Mouse (Mus musculus): Measurements from ENCODE around the gene Sh3rf1.

Sh3rf1 gene

DNA sequence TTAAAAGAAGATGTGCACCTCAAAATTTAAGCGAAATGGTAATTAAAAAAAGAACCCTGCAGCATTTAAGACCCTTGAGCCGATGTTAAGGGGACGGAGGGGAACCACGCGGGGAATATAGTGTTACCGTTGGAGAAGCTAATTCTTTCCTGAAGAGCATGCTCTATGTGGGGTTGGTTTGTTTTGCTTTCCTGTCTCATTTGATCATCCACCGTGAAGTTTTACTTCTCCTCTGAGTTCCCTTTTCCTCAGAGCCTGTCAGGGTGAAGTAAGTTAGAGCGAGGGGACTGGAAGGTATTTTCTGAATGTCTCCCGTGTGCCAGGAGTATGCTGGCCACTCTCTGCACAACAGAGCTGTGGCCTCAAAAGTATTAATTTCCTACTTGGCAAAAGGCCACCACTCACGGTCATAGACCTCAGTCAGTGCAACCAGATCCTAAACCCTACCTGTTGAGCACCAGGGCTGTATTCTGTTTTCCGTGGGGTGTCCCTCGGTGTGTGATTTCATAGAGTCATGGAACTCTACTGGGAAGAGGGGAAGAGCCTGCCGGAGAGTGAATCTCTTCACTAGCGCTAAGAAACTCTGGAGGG, 63.2 kb downstream of the Sh3rf1 start:
- no peak for DNase-seq (ENCODE audit: low spot score)

DNA sequence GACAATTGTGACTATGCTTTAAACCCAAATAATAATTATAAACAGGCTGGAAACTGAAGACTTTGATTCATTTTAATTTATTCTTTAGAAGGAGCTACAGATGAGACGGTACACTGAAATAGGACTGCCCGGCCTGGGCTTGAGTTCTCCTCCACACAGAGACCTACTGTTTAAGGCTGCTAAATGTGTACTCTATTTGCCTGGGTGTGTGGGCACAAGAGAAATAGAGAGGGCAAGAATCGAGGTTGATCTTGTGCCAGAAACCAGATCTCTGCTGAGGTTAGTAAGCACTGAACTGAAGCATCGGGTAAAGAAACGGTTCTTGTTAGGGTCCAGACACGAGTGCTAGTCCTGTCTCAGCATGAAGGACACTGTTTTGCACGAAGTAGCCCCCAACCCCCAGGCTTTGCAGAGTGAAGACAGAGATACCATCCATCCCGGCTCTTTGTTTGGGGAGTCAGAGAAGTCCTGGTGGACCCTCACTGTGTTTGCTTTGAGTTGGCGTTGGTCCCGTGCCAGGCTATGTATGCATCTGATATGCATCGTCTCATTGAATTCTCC, 64.4 kb downstream of the Sh3rf1 start:
- no peak for DNase-seq (ENCODE audit: low spot score)

DNA sequence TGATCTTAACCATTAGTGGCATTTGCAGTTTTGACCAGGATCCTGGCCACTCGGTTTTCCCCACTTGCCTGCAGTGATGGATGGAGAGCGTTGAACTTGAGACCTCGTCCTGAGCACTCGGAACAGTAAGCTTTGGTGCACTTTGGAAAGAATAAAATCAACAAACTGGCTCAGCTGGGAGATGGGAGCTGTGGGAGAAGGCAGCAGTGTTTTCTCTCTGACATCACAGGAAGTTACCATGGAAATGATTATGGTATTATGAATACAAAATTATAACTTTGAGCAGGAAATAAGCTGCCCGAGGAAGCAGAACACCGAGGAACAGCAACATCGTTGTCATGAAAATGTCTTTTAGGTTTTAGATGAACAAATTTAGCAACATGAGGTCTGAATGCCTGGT, 65.0 kb downstream of the Sh3rf1 start:
- DNase-seq (ENCODE audit: low spot score): no peak

DNA sequence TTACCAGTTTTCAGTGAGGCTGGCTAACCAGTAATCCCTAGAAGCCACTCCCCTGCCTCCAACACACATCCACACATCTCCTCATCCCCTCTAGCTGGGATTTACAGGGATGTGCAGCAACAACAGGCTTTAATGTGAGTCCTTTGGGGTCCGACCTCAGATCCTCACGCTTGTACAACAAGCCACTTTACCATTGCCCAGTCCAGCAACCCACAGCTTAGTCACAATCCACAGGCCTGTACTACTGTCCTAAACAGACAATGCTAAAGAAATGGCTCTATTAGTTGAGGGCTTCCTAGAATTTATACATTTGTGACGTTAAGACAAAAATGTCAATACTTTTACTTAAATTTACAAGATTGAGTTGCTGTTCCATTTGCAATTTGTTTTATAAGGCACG, 71.4 kb downstream of the Sh3rf1 start:
- DNase-seq (ENCODE audit: low spot score): no peak

DNA sequence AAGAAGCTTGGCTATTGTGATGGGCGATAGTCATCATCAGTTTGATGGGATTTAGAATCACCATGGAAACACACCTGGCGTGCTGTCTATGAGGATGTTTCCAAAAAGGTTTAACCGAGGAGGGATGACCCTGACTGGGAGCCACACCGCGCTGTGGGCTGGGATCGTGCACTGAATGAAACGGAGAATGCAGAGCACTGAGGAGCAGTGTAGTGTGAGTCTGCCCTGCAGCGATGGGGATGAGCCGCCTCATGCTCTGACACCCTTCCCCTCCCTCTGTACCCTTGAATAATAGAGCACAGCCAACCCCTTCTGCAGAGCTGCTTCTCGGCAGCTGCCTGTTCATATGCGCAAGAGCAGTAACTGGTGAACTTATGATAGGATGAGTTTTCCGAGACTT, 71.8 kb downstream of the Sh3rf1 start:
- DNase-seq (ENCODE audit: low spot score): no peak

DNA sequence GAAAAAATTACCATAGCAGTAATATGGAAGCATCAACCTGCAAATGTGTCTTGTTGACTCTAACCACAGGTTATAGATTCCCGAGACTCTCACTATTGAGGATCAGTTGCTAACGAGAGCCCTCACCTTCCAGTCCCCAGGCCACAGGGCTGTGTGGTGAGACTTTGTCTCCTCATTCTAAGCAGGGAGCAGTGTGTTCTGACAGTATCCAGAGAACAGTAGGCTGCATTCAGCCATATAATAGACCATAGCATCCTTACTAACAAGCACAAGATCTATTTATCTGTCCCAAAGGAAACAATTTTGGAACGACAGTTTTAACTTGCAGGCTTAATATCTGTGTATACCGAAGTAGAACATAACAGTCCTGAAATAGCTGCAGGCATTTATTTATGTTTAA, 75.2 kb downstream of the Sh3rf1 start:
- DNase-seq (ENCODE audit: low spot score): no peak

DNA sequence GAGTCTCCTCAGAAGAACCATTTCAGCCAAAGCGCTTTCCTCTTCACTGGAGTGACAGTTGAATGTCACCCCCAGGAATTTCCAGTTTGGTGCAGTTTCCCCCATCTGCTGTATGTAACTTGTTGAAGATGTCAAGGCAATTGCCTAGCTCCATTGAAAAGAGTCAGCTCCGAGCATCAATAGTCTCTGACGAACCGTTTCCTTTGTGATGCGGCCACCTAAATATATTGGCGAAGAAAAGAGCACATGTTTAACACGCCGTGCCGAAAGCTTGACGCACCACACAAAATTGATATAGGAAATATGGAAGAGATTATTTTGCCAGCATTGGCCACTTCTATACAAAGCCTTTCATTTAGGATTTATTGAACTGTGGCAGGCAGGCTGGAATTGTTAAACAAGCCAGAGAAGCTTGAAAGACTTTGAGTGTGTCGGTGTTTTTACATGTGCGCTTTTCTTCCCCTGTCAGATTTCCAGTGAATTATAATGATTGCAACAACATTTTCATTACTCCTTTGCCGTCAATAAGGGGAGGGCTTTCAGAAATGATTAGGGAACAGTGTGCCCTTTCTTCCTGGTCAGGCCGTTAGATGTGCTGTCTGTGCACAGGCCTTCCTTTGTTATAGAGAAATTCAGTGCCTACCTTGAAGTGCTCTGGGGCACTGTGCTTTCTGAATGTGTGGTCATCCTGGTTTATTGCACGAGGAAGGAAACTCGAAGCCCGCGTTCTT, 77.8 kb downstream of the Sh3rf1 start:
- no peak for DNase-seq (ENCODE audit: low spot score)

DNA sequence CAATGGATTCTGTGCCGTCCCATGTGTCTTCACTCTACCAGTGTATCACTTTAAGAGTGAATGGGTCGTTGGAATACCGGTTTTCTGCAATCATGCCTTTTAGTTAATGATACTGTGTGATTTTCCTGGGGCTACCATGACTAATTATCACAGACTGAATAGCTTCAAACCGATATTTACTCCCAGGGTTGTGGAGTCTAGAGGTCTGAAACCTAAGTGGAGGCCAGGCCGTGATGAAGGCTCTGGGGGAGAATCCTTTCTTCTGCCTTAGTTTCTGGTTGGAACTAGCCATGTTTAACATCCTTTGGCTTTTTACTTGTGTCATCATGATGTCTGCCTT, 78.3 kb downstream of the Sh3rf1 start:
- no peak for DNase-seq (ENCODE audit: low spot score)

DNA sequence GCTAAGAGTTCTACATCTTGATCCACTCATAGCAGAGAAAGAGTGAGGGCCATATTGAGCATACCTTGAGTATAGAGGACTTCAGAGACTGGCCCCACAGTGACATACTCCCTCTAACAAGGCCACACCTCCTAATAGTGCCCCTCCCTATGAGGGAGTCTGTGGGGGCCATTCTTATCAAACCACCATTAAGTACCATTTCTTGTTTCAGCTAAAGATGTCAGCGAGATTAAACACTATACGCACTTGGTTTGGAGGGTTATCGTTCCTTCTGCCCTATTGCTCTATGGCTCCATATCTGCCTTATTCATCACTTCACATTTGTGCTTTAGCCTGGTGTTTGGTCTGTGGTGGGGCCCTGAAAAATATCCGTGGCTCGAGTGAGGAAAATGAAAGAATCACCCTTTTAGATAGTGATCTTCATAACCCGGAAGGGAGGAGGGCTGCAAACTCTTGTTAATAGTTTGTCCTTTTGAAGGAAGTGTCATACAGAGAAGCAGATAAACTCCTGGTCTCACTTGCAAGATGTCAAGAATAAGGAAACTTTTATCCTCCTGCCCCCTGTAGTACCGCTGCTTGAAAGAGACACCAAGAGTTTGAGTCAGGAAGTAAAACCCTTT, 81.9 kb downstream of the Sh3rf1 start:
- no peak for DNase-seq (ENCODE audit: low spot score)

DNA sequence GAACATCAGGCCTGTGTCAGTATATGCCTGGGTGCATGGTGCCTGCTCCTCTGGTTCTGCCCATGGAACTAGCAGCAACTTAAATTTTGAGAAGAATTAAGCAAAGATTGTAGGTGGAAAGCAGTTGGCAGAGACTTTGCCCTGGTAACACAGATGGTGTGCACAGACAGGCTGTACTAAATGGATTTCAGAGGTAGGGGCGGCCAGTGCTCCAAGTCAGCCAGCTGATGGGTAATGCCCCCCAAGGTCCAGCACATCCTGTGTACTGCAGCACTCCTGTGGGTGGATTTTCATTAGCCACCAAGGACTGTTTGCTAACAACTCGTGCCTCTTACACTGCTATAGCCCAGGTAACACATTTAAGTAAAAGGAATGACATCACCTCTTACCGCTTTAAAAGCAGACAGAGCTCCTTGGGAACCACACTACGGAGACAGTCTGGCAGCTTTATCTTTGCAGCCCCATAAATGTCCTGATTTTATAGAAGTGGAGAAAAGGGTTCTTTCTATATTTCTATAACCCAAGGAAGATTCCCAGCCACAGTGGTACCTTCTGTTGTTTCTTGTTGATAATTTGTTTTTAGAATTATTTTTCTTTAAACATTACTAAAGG, 82.9 kb downstream of the Sh3rf1 start:
- no peak for DNase-seq (ENCODE audit: low spot score)

DNA sequence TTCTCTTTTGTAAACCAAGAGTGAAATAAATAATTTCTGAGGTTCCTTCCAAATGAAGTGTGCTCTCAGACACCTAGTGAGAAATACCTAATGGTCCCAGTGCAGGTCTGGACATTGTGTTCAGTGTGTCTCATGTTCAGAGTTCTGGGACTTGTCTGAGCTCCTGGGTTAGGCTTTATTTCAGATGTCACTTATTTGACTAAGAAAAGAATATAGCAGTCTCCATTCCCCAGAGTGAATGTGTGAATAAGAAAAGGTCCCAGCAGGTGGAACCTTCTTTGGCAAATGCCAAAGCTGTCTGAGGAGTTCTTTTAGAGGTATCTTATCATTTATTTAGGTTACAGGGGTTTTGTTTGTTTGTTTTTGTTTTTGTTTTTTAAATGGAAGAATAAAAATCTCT, 85.2 kb downstream of the Sh3rf1 start:
- no peak for DNase-seq (ENCODE audit: low spot score)

DNA sequence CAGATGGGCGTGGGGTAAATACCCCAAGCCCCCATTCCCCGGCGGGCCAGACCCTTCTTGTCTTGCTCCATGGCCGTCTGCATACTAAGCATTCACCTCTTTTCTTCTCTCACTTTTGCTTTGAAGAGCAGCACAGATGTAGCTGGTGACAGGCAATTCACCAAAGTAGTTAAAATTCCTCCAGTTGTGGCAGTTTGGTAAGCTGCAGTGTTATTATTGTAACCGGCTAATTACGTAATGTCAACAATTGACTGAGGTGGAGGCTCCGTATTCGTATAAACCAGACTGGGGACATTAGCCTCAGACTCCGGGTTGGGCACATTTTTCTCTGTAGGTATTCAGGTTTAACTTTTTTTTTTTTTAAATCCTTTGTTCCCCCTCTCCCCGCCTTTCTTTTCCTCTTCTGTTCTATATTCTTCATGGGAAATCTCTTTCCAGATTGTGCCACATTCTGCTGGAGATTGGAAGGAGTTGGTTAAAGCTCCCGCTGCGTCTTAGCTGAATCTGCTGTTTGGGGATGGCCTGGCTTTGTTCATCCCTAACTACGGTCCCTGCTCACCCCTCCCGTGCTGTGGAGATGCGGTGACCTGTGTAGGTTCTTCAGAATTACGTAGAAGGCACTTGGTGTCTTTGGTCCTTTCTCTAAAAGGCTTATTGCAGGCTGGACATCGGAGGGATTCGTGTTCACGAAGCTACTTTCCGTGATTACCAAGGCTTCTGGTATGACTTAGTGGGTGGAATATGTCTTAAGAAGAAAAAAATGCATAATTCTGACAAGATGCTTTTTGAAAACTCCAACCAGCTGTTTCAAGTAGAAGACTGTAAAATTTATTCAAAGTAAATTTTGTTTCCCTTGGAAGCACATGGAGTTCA, 86.1 kb downstream of the Sh3rf1 start:
- no peak for DNase-seq (ENCODE audit: low spot score)

DNA sequence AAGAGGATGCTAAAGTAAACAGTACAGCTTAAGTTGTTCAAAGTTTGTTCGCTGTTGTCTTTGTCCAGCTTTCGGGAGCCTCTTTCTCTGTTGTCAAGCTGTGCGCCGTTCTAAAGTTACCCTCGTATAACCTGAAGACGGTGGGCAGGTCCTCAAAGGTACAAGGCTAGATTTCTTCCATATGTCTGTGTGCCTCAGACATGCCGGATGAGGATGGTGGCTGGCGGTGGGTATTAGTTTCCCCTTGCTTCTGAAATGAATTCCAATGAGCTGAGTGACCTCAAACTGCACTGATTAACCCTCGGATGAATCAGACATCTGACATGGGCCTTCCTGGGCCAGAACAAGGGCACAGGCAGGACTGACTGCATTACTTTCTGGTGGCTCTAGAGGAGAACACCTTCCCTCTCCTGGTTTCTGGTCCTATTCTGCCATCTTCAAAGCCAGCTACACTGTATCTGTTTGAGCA, 86.8 kb downstream of the Sh3rf1 start:
- no peak for DNase-seq (ENCODE audit: low spot score)

DNA sequence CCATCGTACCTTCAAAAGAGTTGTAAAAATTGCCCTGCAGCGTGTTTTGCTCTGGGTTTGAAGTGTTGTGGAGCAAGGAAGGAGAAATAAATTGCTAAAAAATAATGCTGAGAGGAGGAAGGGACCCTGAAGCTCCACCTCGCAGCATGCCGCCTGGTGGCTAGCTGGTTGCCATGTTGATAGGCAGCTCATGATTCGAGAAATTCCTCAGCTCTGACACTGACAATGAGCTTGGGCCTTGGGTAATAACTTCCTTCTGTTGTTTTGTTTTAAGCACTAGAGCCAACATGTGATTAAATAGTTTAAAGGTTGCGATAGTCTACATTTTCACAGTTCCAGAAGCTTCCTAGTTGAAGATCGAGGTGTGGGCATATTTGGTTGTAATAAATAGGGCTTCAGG, 89.3 kb downstream of the Sh3rf1 start:
- no peak for DNase-seq (ENCODE audit: low spot score)

DNA sequence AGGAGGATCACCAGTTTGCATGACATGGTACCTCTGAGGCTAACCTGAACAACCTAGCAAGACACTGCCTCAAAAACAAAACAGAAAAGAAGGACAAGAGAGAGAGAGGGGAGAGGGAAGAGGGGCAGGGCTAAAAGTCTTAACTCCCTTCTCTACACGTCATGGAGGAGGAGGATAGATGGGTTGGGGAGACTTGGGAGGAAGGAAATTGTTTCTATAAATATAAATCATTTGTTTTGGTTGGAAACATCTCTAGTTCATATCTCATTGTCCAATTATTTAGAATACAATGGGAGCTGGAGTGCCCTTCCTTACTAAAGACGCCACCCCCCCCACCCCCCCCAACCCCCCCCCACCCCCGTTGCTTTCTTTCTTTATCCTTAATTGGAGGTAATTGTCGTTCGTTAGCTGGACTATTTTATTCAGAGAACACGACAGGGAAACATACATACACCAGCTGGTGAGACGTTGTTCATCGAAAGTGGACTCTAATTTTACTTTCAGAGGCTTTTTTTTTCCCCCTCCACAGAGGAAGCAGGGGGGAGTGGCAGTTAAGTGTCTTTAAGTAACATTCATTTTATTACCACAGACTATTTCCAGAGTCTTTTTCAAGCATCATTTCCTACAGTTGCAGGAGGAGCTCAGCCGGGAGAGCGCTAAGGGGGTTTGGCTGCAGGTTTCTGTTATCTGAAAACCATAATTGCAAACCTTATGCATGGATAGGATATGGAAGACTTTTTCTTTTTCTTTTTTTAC, 92.5 kb downstream of the Sh3rf1 start:
- DNase-seq (ENCODE audit: low spot score): no peak

DNA sequence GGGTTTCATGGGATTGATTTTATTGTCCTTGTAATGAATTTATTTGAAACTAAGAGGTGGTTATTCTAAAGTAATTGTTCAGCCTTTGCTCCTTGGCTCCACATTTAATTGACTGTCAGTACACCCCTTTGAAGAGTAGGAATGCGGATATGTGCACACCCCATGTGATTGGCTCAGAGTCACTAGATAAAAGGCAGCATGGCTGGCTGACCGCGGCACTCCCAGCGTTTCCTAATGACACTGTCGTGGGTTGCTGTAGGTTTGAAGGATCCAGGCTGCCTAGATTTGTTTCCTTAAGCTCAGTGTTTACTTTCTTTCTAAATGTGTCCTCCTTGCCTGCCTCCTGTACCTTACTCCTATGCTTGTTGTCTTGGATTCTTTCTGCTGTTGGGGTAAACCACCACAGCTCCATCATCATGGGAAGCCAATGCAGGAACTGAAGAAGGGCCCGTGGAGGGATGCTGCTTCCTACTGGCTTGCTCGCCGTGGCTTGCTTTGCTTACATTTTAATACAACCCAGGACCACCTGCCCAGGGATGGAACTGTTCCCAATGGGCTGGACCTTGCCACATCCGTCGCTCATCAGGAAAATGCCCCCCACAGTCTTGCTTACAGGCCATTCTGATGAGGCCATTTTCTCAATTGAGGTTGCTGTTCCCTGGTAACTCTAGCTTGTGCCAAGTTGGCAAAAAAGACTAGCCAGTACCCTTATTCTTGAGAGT, 93.3 kb downstream of the Sh3rf1 start:
- DNase-seq (ENCODE audit: low spot score): no peak

DNA sequence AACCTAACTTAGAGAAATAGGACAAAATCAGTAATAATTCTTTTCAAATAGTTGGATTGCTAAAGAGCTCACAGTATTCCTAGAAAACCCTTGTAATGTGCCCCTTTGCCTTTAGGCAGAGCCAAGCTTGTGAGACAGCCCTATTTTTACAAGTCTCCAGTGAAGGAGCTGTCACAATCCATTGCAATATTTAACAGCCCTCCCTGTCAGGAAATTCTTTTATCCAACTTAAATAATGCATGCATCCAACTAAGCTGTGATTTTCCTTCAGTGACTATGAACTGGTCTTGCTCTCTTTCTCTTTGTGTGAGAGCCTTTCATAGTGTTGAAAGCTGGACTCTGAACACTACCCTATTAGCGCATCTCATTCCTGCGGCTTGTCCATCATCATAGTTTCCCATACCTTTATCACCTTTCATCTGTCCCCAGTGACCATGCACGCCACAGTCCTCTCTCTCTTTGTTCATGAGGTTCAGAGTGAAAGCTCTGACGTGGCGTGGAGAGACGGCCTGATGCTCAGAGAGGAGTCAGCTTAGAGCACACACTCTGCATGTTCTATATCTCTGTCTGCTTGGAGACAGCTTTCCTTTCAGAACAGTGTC, 94.0 kb downstream of the Sh3rf1 start:
- no peak for DNase-seq (ENCODE audit: low spot score)

DNA sequence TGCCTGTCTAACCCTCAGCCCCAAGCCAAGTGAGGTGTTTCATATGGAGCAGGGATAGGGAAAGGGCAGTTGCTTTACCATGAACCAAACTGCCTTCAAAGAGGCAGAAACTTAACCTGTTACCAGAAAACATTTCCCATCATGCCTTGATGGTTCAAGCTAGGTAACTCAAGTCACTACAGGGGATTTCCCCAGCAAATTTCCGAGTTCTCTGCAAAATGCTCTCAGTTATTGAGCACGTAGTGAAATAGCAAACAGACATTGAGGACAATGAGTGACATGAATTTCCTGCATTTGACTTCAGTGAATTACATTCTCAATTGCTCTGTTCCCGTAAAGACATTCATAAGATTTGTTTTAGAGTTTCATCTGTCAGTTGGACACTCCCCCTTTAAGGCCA, 97.5 kb downstream of the Sh3rf1 start:
- no peak for DNase-seq (ENCODE audit: low spot score)

DNA sequence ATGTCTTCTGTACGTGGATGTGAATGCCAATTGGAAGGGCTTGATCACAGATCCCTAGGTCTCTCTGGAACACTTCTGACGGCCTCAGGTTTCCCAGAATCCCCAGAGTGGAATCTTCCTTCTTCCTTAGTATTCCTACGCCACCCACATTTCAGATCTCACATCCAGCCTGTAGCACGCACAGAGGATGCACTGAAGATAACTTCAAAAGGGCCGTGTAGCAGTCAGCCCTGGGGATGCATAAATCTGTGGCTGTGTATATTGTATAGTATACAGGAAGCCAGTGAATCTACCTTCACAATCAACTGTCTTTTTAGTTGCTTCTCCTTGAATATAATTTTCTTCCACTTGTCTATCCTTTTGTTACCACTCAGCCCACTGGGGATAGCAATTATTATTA, 98.1 kb downstream of the Sh3rf1 start:
- DNase-seq (ENCODE audit: low spot score): no peak

DNA sequence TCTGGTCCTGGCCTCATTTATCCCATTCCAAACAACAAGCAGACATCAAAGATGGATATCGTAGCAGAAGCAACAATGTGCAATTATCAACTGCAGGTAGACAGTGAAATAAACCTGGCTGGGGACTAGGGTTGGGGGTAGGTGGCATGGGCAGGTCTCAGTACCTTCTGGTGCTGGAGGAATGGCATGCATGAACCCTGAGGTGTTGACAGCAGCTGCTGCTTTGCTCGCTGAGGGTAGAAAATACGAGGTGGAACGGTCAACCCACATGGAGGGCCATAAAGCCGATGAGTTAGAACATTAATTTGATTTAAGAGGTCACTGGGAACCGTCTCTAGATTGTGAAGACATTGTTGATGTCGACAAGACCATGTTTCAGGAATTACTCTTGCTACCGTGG, 98.8 kb downstream of the Sh3rf1 start:
- no peak for DNase-seq (ENCODE audit: low spot score)

All from lung, postnatal 25 days (tissue).